Mouse (Mus musculus) heart, adult 2 months (tissue): Measurements from ENCODE around the gene Lalba.
"Not testable (repeated sequence)": the region's sequence is repeated elsewhere in the genome, so short reads cannot be mapped to it uniquely, and the experiment has no call there.

ENCODE experiments used
- CTCF ChIP-seq: fragments of 200-600 bp; IDR thresholded peaks from 2 replicates; pipeline ENCODE4 v1.8.1; 2022; ENCODE audit warnings: antibody characterized with exemption, mild to moderate bottlenecking, moderate library complexity
- EP300 ChIP-seq: fragments of 200-500 bp; IDR thresholded peaks from 2 replicates; pipeline ENCODE4 v1.6.1; 2011; ENCODE audit warnings: low read depth, low read length, control low read depth; ENCODE audit not compliant: insufficient read depth
- POLR2A ChIP-seq: fragments of 200-500 bp; IDR thresholded peaks from 2 replicates; pipeline ENCODE4 v1.6.1; 2011; ENCODE audit warnings: mild to moderate bottlenecking, low read depth, low read length, control low read depth; ENCODE audit not compliant: insufficient read depth

GRCm38 (mm10) chr15:98513676-98514075 is 31.2 kb upstream of the Lalba start:
- TF ChIP-seq CTCF, EP300, POLR2A: not testable (repeated sequence)
